12 mouse cellular contexts compared by ENCODE assay signal in genomic region chr9:119034676-119035665, GRCm38 (mm10). TPM values are rescaled to one million over a fixed set of nuclear protein-coding genes. Genes with fewer than 3 reads are reported as not detected.
A peak's percentile ranks its signal among the peaks of the same experiment; 100 is the strongest.
DNase-seq lines count a peak whose midpoint lies in the region; ATAC-seq and TF ChIP-seq lines count a peak whose summit lies in the region.
"Had no signal": no experiment of that assay in that cellular context is flagged by ENCODE, and none has a peak within 500 bp of the region (broad histone marks: within the 10 kb centered on the region; RNA-seq: fewer than 3 reads in every experiment).

No protein-coding gene starts in this region.

- whole genome bisulfite sequencing in hindbrain, embryonic 13.5 days, result 53% methylated on average over 29 of the region's 29 CpGs
- 71% methylated on average over 29 of the region's 29 CpGs for WGBS in hindbrain, embryonic 12.5 days
- WGBS in embryonic facial prominence, embryonic 12.5 days, result 72% methylated on average over 29 of the region's 29 CpGs
- 43% methylated on average over 29 of the region's 29 CpGs for WGBS in forebrain, postnatal 0 days
- WGBS in midbrain, postnatal 0 days, result 49% methylated on average over 29 of the region's 29 CpGs

- no peak overlapping the region for H3K9ac ChIP-seq in hindbrain, embryonic 13.5 days
- no peak overlapping the region for H3K9ac ChIP-seq in hindbrain, embryonic 12.5 days
- H3K9ac ChIP-seq in embryonic facial prominence, embryonic 12.5 days, result no peak overlapping the region
- H3K9ac ChIP-seq in forebrain, postnatal 0 days, result no peak overlapping the region
- H3K9ac ChIP-seq in midbrain, postnatal 0 days (replicated peaks; ENCODE audit: low read length, poor library complexity, severe bottlenecking), result no peak overlapping the region
- H3K9ac ChIP-seq: kidney, embryonic 15.5 days; liver, embryonic 13.5 days had no signal

- peak; percentile 39 for DNase-seq in forebrain, postnatal 0 days
- peak; percentile 49 for DNase-seq in midbrain, postnatal 0 days (ENCODE audit: low spot score)
- DNase-seq in kidney, postnatal 14 days, result no peak
- DNase-seq in c-Kit-positive CD71-positive TER-119-positive erythroid progenitor cells, embryonic 14.5 days (ENCODE audit: low spot score), result no peak
- DNase-seq: liver, embryonic 13.5 days; thymus, postnatal 36 days had no signal

- H3K27ac ChIP-seq in hindbrain, embryonic 13.5 days, result peak overlapping the region; percentile 82
- H3K27ac ChIP-seq in hindbrain, embryonic 12.5 days, result no peak overlapping the region
- H3K27ac ChIP-seq in embryonic facial prominence, embryonic 12.5 days, result 0 out of 2 replicates have a peak overlapping the region, but pooled peaks have one; percentile 30
- H3K27ac ChIP-seq in forebrain, postnatal 0 days (ENCODE audit: low read depth, low read length), result no peak overlapping the region
- peak overlapping the region; percentile 78 for H3K27ac ChIP-seq in midbrain, postnatal 0 days (ENCODE audit: low read depth, low read length)
- H3K27ac ChIP-seq: liver, embryonic 13.5 days had no signal

- H3K27me3 ChIP-seq in hindbrain, embryonic 13.5 days, result no peaks in the 10 kb centered on the region
- H3K27me3 ChIP-seq in hindbrain, embryonic 12.5 days, result no peaks in the 10 kb centered on the region
- H3K27me3 ChIP-seq in embryonic facial prominence, embryonic 12.5 days, result no peaks in the 10 kb centered on the region
- H3K27me3 ChIP-seq in forebrain, postnatal 0 days (ENCODE audit: insufficient read depth, low read length), result no peaks in the 10 kb centered on the region
- no peaks in the 10 kb centered on the region for H3K27me3 ChIP-seq in midbrain, postnatal 0 days (ENCODE audit: insufficient read depth, low read length)
- H3K27me3 ChIP-seq: kidney, embryonic 15.5 days; liver, embryonic 13.5 days; Patski had no signal

- no peaks in the 10 kb centered on the region for H3K9me3 ChIP-seq in hindbrain, embryonic 13.5 days
- no peaks in the 10 kb centered on the region for H3K9me3 ChIP-seq in hindbrain, embryonic 12.5 days (replicated peaks)
- no peaks in the 10 kb centered on the region for H3K9me3 ChIP-seq in embryonic facial prominence, embryonic 12.5 days
- H3K9me3 ChIP-seq in forebrain, postnatal 0 days (ENCODE audit: low read length), result no peaks in the 10 kb centered on the region
- no peaks in the 10 kb centered on the region for H3K9me3 ChIP-seq in midbrain, postnatal 0 days (ENCODE audit: low read length)
- H3K9me3 ChIP-seq: kidney, embryonic 15.5 days; liver, embryonic 13.5 days had no signal

- H3K36me3 ChIP-seq in hindbrain, embryonic 13.5 days, result peaks cover 18% of the 10 kb centered on the region; the same call in 1 of the 2 replicates
- no peaks in the 10 kb centered on the region; the same call in 1 of the 2 replicates for H3K36me3 ChIP-seq in hindbrain, embryonic 12.5 days
- H3K36me3 ChIP-seq in embryonic facial prominence, embryonic 12.5 days, result peaks cover 18% of the 10 kb centered on the region
- peaks cover 3% of the 10 kb centered on the region; the same call in 1 of the 2 replicates for H3K36me3 ChIP-seq in forebrain, postnatal 0 days (ENCODE audit: insufficient read depth)
- H3K36me3 ChIP-seq in midbrain, postnatal 0 days (ENCODE audit: insufficient read depth, low read length), result 0 out of 2 replicates have a peak, but pooled peaks cover 4% of the 10 kb centered on the region

- no peak for ATAC-seq in hindbrain, embryonic 13.5 days (ENCODE audit: low FRiP score)
- ATAC-seq in hindbrain, embryonic 12.5 days (ENCODE audit: low FRiP score), result no peak
- no peak for ATAC-seq in embryonic facial prominence, embryonic 12.5 days (ENCODE audit: insufficient number of reproducible peaks, insufficient read depth, low FRiP score, low TSS enrichment)
- ATAC-seq in forebrain, postnatal 0 days, result no peak
- no peak for ATAC-seq in midbrain, postnatal 0 days (ENCODE audit: low FRiP score)
- ATAC-seq: CD4-positive, CD25-positive, alpha-beta regulatory T cell, adult 4 months had no signal

- H3K4me3 ChIP-seq in hindbrain, embryonic 13.5 days, result no peak overlapping the region
- H3K4me3 ChIP-seq in hindbrain, embryonic 12.5 days, result no peak overlapping the region
- H3K4me3 ChIP-seq in embryonic facial prominence, embryonic 12.5 days, result no peak overlapping the region
- H3K4me3 ChIP-seq in forebrain, postnatal 0 days (ENCODE audit: low read depth, low read length), result no peak overlapping the region
- no peak overlapping the region for H3K4me3 ChIP-seq in midbrain, postnatal 0 days (ENCODE audit: low read depth, low read length)
- H3K4me3 ChIP-seq: kidney, embryonic 15.5 days; liver, embryonic 13.5 days had no signal

- TF ChIP-seq CTCF in forebrain, postnatal 0 days (IDR thresholded peaks at IDR 0.05; ENCODE audit: low read depth), result no peak
- TF ChIP-seq CTCF in midbrain, postnatal 0 days (IDR thresholded peaks at IDR 0.05), result no peak

- no peak overlapping the region for H3K4me2 ChIP-seq in hindbrain, embryonic 13.5 days
- H3K4me2 ChIP-seq in hindbrain, embryonic 12.5 days (replicated peaks), result no peak overlapping the region
- no peak overlapping the region for H3K4me2 ChIP-seq in embryonic facial prominence, embryonic 12.5 days (replicated peaks)
- no peak overlapping the region for H3K4me2 ChIP-seq in forebrain, postnatal 0 days (ENCODE audit: low read depth)
- H3K4me2 ChIP-seq in midbrain, postnatal 0 days (ENCODE audit: low read depth, low read length, poor library complexity, severe bottlenecking), result no peak overlapping the region
- H3K4me2 ChIP-seq: kidney, embryonic 15.5 days; liver, embryonic 13.5 days had no signal

- H3K4me1 ChIP-seq in hindbrain, embryonic 13.5 days (replicated peaks), result peaks cover 58% of the 10 kb centered on the region
- peaks cover 46% of the 10 kb centered on the region for H3K4me1 ChIP-seq in hindbrain, embryonic 12.5 days
- H3K4me1 ChIP-seq in embryonic facial prominence, embryonic 12.5 days, result peaks cover 42% of the 10 kb centered on the region
- peaks cover 14% of the 10 kb centered on the region; the same call in 1 of the 2 replicates for H3K4me1 ChIP-seq in forebrain, postnatal 0 days (ENCODE audit: insufficient read depth)
- peaks cover 15% of the 10 kb centered on the region for H3K4me1 ChIP-seq in midbrain, postnatal 0 days (ENCODE audit: insufficient read depth, low read length)

RNA-seq across cellular contexts. Expression of gene Vill, which starts 17.6 kb away (rescaled TPM):
- 4.2 TPM in 2 replicates for polyA plus RNA-seq in hindbrain, embryonic 13.5 days (2015; fragmentation: Nextera tagmentation; extraction: Ambion mirVana)
- 13.8 and 14.9 TPM in 2 replicates for polyA plus RNA-seq in hindbrain, embryonic 12.5 days (2016; fragmentation: Nextera tagmentation; extraction: Ambion mirVana)
- polyA plus RNA-seq in embryonic facial prominence, embryonic 12.5 days (2016; fragmentation: Nextera tagmentation; extraction: Ambion mirVana), result 27.3 and 28.1 TPM in 2 replicates
- 3.3 and 6.5 TPM in 2 replicates for total RNA-seq in forebrain, postnatal 0 days (2014; rRNA removed)
- polyA plus RNA-seq in forebrain, postnatal 0 days (2015; fragmentation: Nextera tagmentation; extraction: Ambion mirVana), result 2.7 and 3.8 TPM in 2 replicates
- total RNA-seq in midbrain, postnatal 0 days (2014; rRNA removed), result 2.8 and 10.5 TPM in 2 replicates
- polyA plus RNA-seq in midbrain, postnatal 0 days (2015; fragmentation: Nextera tagmentation; extraction: Ambion mirVana), result 3.8 and 4.7 TPM in 2 replicates

RNA-seq across cellular contexts. Expression of gene Plcd1, which starts 58.3 kb away (rescaled TPM):
- polyA plus RNA-seq in hindbrain, embryonic 13.5 days (2015; fragmentation: Nextera tagmentation; extraction: Ambion mirVana), result 22.5 and 23.8 TPM in 2 replicates
- 33.7 and 35.6 TPM in 2 replicates for polyA plus RNA-seq in hindbrain, embryonic 12.5 days (2016; fragmentation: Nextera tagmentation; extraction: Ambion mirVana)
- polyA plus RNA-seq in embryonic facial prominence, embryonic 12.5 days (2016; fragmentation: Nextera tagmentation; extraction: Ambion mirVana), result 26.6 and 27.8 TPM in 2 replicates
- 9.6 and 16.1 TPM in 2 replicates for total RNA-seq in forebrain, postnatal 0 days (2014; rRNA removed)
- 8.2 and 11.3 TPM in 2 replicates for polyA plus RNA-seq in forebrain, postnatal 0 days (2015; fragmentation: Nextera tagmentation; extraction: Ambion mirVana)
- total RNA-seq in midbrain, postnatal 0 days (2014; rRNA removed), result 12.2 and 17.4 TPM in 2 replicates
- polyA plus RNA-seq in midbrain, postnatal 0 days (2015; fragmentation: Nextera tagmentation; extraction: Ambion mirVana), result 10.9 and 11.8 TPM in 2 replicates

Comparison
In these comparisons a context has a peak if more than half of its experiments do, and no peak if none do; other contexts are left out.
1. H3K27ac ChIP-seq: peak in hindbrain, embryonic 13.5 days (single experiment), embryonic facial prominence, embryonic 12.5 days (single experiment) and midbrain, postnatal 0 days (single experiment); none in hindbrain, embryonic 12.5 days (single experiment) and forebrain, postnatal 0 days (single experiment).
2. DNase-seq: peak in forebrain, postnatal 0 days (single experiment) and midbrain, postnatal 0 days (single experiment); none in kidney, postnatal 14 days (single experiment) and c-Kit-positive CD71-positive TER-119-positive erythroid progenitor cells, embryonic 14.5 days (single experiment).